In the genomic region with DNA sequence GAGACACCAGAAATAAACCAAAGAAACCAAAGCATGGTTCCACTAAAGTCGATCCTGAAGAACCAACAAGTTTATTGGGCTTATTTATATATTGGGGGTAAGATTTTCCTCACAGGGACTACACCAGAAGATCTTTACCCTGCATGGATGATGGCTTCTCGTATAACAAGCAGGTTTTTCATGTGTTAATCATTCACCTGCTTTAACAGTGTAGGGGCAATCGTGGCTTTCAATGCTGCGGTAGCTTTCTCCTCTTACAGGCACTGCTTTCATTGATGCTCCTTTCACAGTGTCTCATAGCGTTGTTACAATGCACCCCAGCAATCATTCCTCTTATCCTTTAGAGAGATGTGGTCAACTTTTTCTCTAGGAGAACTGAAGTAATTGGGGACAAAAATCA, we compare ENCODE assay signal across 28 mouse cellular contexts. TPM values are rescaled to one million over a fixed set of nuclear protein-coding genes. Genes with fewer than 3 reads are reported as not detected.
"Had no signal": no experiment of that assay in that cellular context is flagged by ENCODE, and none has a peak within 500 bp of the region (broad histone marks: within the 10 kb centered on the region; RNA-seq: fewer than 3 reads in every experiment).

No protein-coding gene starts in this region.

- H3K9ac ChIP-seq: heart, embryonic 12.5 days; hindbrain, embryonic 12.5 days; hindbrain, embryonic 14.5 days; intestine, embryonic 15.5 days; limb, embryonic 12.5 days; liver, embryonic 13.5 days; liver, embryonic 15.5 days; liver, postnatal 0 days had no signal

- ATAC-seq: hindbrain, embryonic 16.5 days; inflammation-experienced regulatory T-cells, adult 6 months; intestine, embryonic 15.5 days; liver, postnatal 0 days had no signal

- H3K27me3 ChIP-seq: heart, embryonic 12.5 days; hindbrain, embryonic 12.5 days; intestine, embryonic 15.5 days; limb, embryonic 12.5 days; liver, embryonic 13.5 days; liver, embryonic 15.5 days had no signal

- H3K4me1 ChIP-seq: heart, embryonic 10.5 days; heart, embryonic 12.5 days; hindbrain, embryonic 10.5 days; hindbrain, embryonic 12.5 days; intestine, embryonic 15.5 days; limb, embryonic 10.5 days; limb, embryonic 12.5 days; liver, embryonic 13.5 days; liver, embryonic 15.5 days had no signal

- H3K36me3 ChIP-seq: heart, embryonic 10.5 days; heart, embryonic 12.5 days; hindbrain, embryonic 10.5 days; hindbrain, embryonic 12.5 days; intestine, embryonic 15.5 days; limb, embryonic 10.5 days; limb, embryonic 12.5 days; liver, embryonic 13.5 days; liver, embryonic 15.5 days had no signal

- H3K9me3 ChIP-seq: heart, embryonic 10.5 days; heart, embryonic 12.5 days; hindbrain, embryonic 10.5 days; hindbrain, embryonic 12.5 days; intestine, embryonic 15.5 days; limb, embryonic 10.5 days; limb, embryonic 12.5 days; liver, embryonic 13.5 days; liver, embryonic 15.5 days had no signal

- H3K4me2 ChIP-seq: heart, embryonic 12.5 days; hindbrain, embryonic 12.5 days; hindbrain, embryonic 14.5 days; intestine, embryonic 15.5 days; limb, embryonic 12.5 days; liver, embryonic 11.5 days; liver, embryonic 13.5 days; liver, embryonic 15.5 days had no signal

- DNase-seq: gastrocnemius, adult 2 months; gastrocnemius, postnatal 10 days; gastrocnemius, postnatal 25 days; heart, adult 18-20 months; heart, postnatal 10 days; heart, postnatal 4 days; kidney, adult 8-10 months; kidney, postnatal 10 days; kidney, postnatal 4 days; liver; liver, embryonic 13.5 days; liver, postnatal 0 days had no signal

- H3K4me3 ChIP-seq: gastrocnemius, adult 2 months; heart, embryonic 10.5 days; heart, embryonic 12.5 days; hindbrain, embryonic 10.5 days; hindbrain, embryonic 12.5 days; intestine, embryonic 15.5 days; layer of hippocampus, adult 2 months; left cerebral cortex, adult 2 months; limb, embryonic 10.5 days; limb, embryonic 12.5 days; liver, embryonic 13.5 days; liver, embryonic 15.5 days had no signal

- H3K27ac ChIP-seq: gastrocnemius, adult 2 months; heart, embryonic 10.5 days; hindbrain, embryonic 10.5 days; hindbrain, embryonic 12.5 days; hindbrain, embryonic 14.5 days; intestine, embryonic 15.5 days; layer of hippocampus, adult 2 months; left cerebral cortex, adult 2 months; limb, embryonic 10.5 days; limb, embryonic 12.5 days; liver, embryonic 13.5 days; liver, embryonic 15.5 days had no signal

RNA-seq across cellular contexts. Expression of gene Tmem45a2, which starts 32.6 kb away (rescaled TPM):
- polyA plus RNA-seq: heart, embryonic 10.5 days; heart, embryonic 12.5 days; heart, embryonic 16.5 days; hindbrain, embryonic 10.5 days; inflammation-experienced regulatory T-cells, adult 6 months; intestine, embryonic 15.5 days; limb, embryonic 10.5 days; limb, embryonic 12.5 days; limb, embryonic 14.5 days; liver, embryonic 11.5 days; liver, embryonic 13.5 days had no signal
